15 mouse cellular contexts compared by ENCODE assay signal in the genomic region with DNA sequence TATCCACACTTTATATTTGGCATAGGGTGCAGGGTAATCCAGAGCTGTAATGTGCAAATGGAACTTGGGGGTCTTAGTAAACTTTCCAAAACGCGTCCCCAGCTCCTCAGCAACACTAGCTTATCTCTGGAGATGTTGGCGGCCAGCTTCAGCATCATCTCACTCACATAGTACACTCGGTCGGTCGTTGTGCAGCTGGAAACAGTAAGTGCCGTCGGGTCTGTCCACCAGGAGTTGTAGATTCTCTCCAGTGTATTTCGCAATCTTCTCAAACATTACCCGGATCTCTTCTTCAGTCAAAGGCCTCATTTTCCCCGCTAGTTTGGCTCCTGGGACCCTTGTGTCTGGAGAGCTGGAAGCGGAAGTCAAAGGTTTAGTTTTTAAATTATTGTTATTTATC. TPM values are rescaled to one million over a fixed set of nuclear protein-coding genes. Genes with fewer than 3 reads are reported as not detected.
DNase-seq lines count a peak whose midpoint lies in the region; ATAC-seq and TF ChIP-seq lines count a peak whose summit lies in the region.
"Had no signal": no experiment of that assay in that cellular context is flagged by ENCODE, and none has a peak within 500 bp of the region (broad histone marks: within the 10 kb centered on the region; RNA-seq: fewer than 3 reads in every experiment).

No protein-coding gene starts in this region.

- in situ Hi-C loops in ES-E14 (cut with MboI; ENCODE audit: low sequenced_read_pairs in 2 of 2, unreplicated experiment in 2 of 2): no loop called here

- no peak overlapping the region for H3K4me3 ChIP-seq in forebrain, embryonic 10.5 days
- H3K4me3 ChIP-seq in forebrain, postnatal 0 days (ENCODE audit: low read depth, low read length): no peak overlapping the region
- no peak overlapping the region for H3K4me3 ChIP-seq in kidney, embryonic 14.5 days (ENCODE audit: low read length)
- H3K4me3 ChIP-seq in ES-E14 (ENCODE audit: insufficient read depth in 1 of 2, low read depth in 1 of 2, low read length in 2 of 2, poor library complexity in 1 of 2, severe bottlenecking in 1 of 2): peak overlapping the region in 1 of 2 experiments; percentile 7; a peak in 1 of 4 replicates
- no peak overlapping the region for H3K4me3 ChIP-seq in limb, embryonic 10.5 days
- H3K4me3 ChIP-seq: forebrain, embryonic 15.5 days; hindbrain, embryonic 10.5 days had no signal

- 78% methylated on average over 12 of the region's 12 CpGs for WGBS in forebrain, embryonic 10.5 days
- 83% methylated on average over 12 of the region's 12 CpGs for WGBS in forebrain, postnatal 0 days
- 69% methylated on average over 12 of the region's 12 CpGs for WGBS in kidney, embryonic 14.5 days
- 77% methylated on average over 12 of the region's 12 CpGs for WGBS in limb, embryonic 10.5 days

- H3K9me3 ChIP-seq in forebrain, embryonic 10.5 days: no peaks in the 10 kb centered on the region
- no peaks in the 10 kb centered on the region for H3K9me3 ChIP-seq in forebrain, postnatal 0 days (ENCODE audit: low read length)
- no peaks in the 10 kb centered on the region for H3K9me3 ChIP-seq in kidney, embryonic 14.5 days (ENCODE audit: control insufficient read depth, low read length)
- no peaks in the 10 kb centered on the region for H3K9me3 ChIP-seq in ES-E14 (ENCODE audit: control insufficient read depth, insufficient read depth, low read depth, low read length)
- H3K9me3 ChIP-seq in limb, embryonic 10.5 days (replicated peaks): no peaks in the 10 kb centered on the region
- H3K9me3 ChIP-seq: forebrain, embryonic 15.5 days; hindbrain, embryonic 10.5 days had no signal

- H3K36me3 ChIP-seq in forebrain, embryonic 10.5 days (replicated peaks): no peaks in the 10 kb centered on the region
- H3K36me3 ChIP-seq in forebrain, postnatal 0 days (ENCODE audit: insufficient read depth): no peaks in the 10 kb centered on the region
- H3K36me3 ChIP-seq in kidney, embryonic 14.5 days (ENCODE audit: control insufficient read depth, insufficient read depth, low read length): no peaks in the 10 kb centered on the region
- no peaks in the 10 kb centered on the region; the same call in 1 of the 2 replicates for H3K36me3 ChIP-seq in ES-E14 (ENCODE audit: control insufficient read depth, insufficient read depth, low read length, poor library complexity, severe bottlenecking)
- no peaks in the 10 kb centered on the region for H3K36me3 ChIP-seq in limb, embryonic 10.5 days
- H3K36me3 ChIP-seq: forebrain, embryonic 15.5 days; hindbrain, embryonic 10.5 days had no signal

- no peaks in the 10 kb centered on the region for H3K27me3 ChIP-seq in forebrain, embryonic 10.5 days (ENCODE audit: poor library complexity, severe bottlenecking)
- no peaks in the 10 kb centered on the region for H3K27me3 ChIP-seq in forebrain, postnatal 0 days (ENCODE audit: insufficient read depth, low read length)
- H3K27me3 ChIP-seq in kidney, embryonic 14.5 days (ENCODE audit: control insufficient read depth, insufficient read depth, low read length): no peaks in the 10 kb centered on the region
- no peaks in the 10 kb centered on the region for H3K27me3 ChIP-seq in limb, embryonic 10.5 days (ENCODE audit: low read depth, poor library complexity, severe bottlenecking)
- H3K27me3 ChIP-seq: forebrain, embryonic 15.5 days had no signal

- no peak for TF ChIP-seq CTCF in forebrain, postnatal 0 days (IDR thresholded peaks at IDR 0.05; ENCODE audit: low read depth)

- H3K27ac ChIP-seq in forebrain, embryonic 10.5 days: peak overlapping the region; percentile 83
- no peak overlapping the region for H3K27ac ChIP-seq in forebrain, postnatal 0 days (ENCODE audit: low read depth, low read length)
- H3K27ac ChIP-seq in kidney, embryonic 14.5 days (ENCODE audit: low read depth, low read length): no peak overlapping the region
- peak overlapping the region; percentile 64 for H3K27ac ChIP-seq in ES-E14 (ENCODE audit: insufficient read depth, low read depth, low read length, poor library complexity, severe bottlenecking)
- peak overlapping the region; percentile 79 for H3K27ac ChIP-seq in limb, embryonic 10.5 days
- H3K27ac ChIP-seq: forebrain, embryonic 15.5 days; hindbrain, embryonic 10.5 days had no signal

- ATAC-seq in forebrain, postnatal 0 days: no peak
- no peak for ATAC-seq in kidney, embryonic 14.5 days (ENCODE audit: low FRiP score, low TSS enrichment)
- ATAC-seq: forebrain, embryonic 15.5 days; inflammation-experienced regulatory T-cells, adult 6 months had no signal

- no peak for DNase-seq in forebrain, embryonic 10.5 days (ENCODE audit: extremely low spot score, low spot score)
- no peak for DNase-seq in forebrain, postnatal 0 days
- peak; percentile 20 for DNase-seq in kidney, postnatal 14 days
- no peak for DNase-seq in ES-E14 (ENCODE audit: low read depth, low spot score)
- peak; percentile 44 for DNase-seq in limb, embryonic 10.5 days (ENCODE audit: low spot score)
- DNase-seq in right cerebral cortex, postnatal 4 days: no peak
- no peak for DNase-seq in left cerebral cortex, adult 11 months (ENCODE audit: low spot score)
- DNase-seq: cerebellum, postnatal 25 days; liver had no signal

- no peak overlapping the region for H3K9ac ChIP-seq in forebrain, postnatal 0 days
- H3K9ac ChIP-seq in kidney, embryonic 14.5 days (ENCODE audit: low read depth, low read length): no peak overlapping the region
- H3K9ac ChIP-seq in ES-E14 (ENCODE audit: insufficient read depth, low read depth, low read length, poor library complexity, severe bottlenecking): no peak overlapping the region
- H3K9ac ChIP-seq: forebrain, embryonic 15.5 days had no signal

- H3K4me1 ChIP-seq in forebrain, embryonic 10.5 days: peaks cover 25% of the 10 kb centered on the region
- no peaks in the 10 kb centered on the region for H3K4me1 ChIP-seq in forebrain, postnatal 0 days (ENCODE audit: insufficient read depth)
- 0 out of 2 replicates have a peak, but pooled peaks cover 3% of the 10 kb centered on the region for H3K4me1 ChIP-seq in kidney, embryonic 14.5 days (ENCODE audit: control insufficient read depth, insufficient read depth, low read length)
- H3K4me1 ChIP-seq in ES-E14 (ENCODE audit: control insufficient read depth in 2 of 2, insufficient read depth in 2 of 2, low read length in 2 of 2, poor library complexity in 1 of 2): peaks cover 12 to 15% of the 10 kb centered on the region in 2 experiments
- peaks cover 22% of the 10 kb centered on the region for H3K4me1 ChIP-seq in limb, embryonic 10.5 days

- no peak overlapping the region for H3K4me2 ChIP-seq in forebrain, postnatal 0 days (ENCODE audit: low read depth)
- H3K4me2 ChIP-seq in kidney, embryonic 14.5 days (replicated peaks; ENCODE audit: low read depth, low read length): no peak overlapping the region
- H3K4me2 ChIP-seq: forebrain, embryonic 15.5 days; midbrain, embryonic 11.5 days had no signal

TF ChIP-seq in ES-E14, 5 proteins besides CTCF, POLR2A, EP300 and RAD21:
- TF ChIP-seq HCFC1 (IDR thresholded peaks at IDR 0.05; ENCODE audit: borderline replicate concordance, insufficient read depth, low read length) (no peak), CHD2 (IDR thresholded peaks at IDR 0.05; ENCODE audit: low read depth, low read length) (no peak), ZC3H11A (IDR thresholded peaks at IDR 0.05; ENCODE audit: borderline replicate concordance, low read depth, low read length) (no peak), ZNF384 (IDR thresholded peaks at IDR 0.05; ENCODE audit: low read depth, low read length) (no peak)

RNA-seq across cellular contexts. Expression of a gene that starts 55.2 kb away (rescaled TPM):
- polyA plus RNA-seq in forebrain, embryonic 10.5 days (2016; fragmentation: Nextera tagmentation; extraction: Ambion mirVana): 2.6 and 3.5 TPM in 2 replicates
- 0.46 and 0.62 TPM in 2 replicates for total RNA-seq in forebrain, postnatal 0 days (2014; rRNA removed)
- polyA plus RNA-seq in forebrain, postnatal 0 days (2015; fragmentation: Nextera tagmentation; extraction: Ambion mirVana): 0.42 and 0.56 TPM in 2 replicates
- polyA plus RNA-seq in kidney, embryonic 14.5 days (2014; fragmentation: Nextera tagmentation; extraction: Ambion mirVana): 8.0 and 9.2 TPM in 2 replicates
- total RNA-seq in ES-E14 (2012; rRNA removed): 2.5 and 5.0 TPM in 2 replicates
- 0.46 and 0.48 TPM in 2 replicates for polyA plus RNA-seq in limb, embryonic 10.5 days (2016; fragmentation: Nextera tagmentation; extraction: Ambion mirVana)
- total RNA-seq: neutrophil, adult 5-6 weeks had no signal

Comparison
In these comparisons a context has a peak if more than half of its experiments do, and no peak if none do; other contexts are left out.
1. H3K27ac ChIP-seq: peak in forebrain, embryonic 10.5 days (single experiment), ES-E14 (single experiment) and limb, embryonic 10.5 days (single experiment); none in forebrain, postnatal 0 days (single experiment) and kidney, embryonic 14.5 days (single experiment).
2. DNase-seq: peak in kidney, postnatal 14 days (single experiment) and limb, embryonic 10.5 days (single experiment); none in forebrain, embryonic 10.5 days (single experiment), forebrain, postnatal 0 days (single experiment), ES-E14 (single experiment), right cerebral cortex, postnatal 4 days (single experiment) and left cerebral cortex, adult 11 months (single experiment).